Mouse (Mus musculus) heart, adult 9 months (tissue): ENCODE data around the gene Chadl.
"Not testable (repeated sequence)": the region's sequence is repeated elsewhere in the genome, so short reads cannot be mapped to it uniquely, and the experiment has no call there.

Experiments
- DNase-seq, 2 experiments: peaks; one replicate each; pipeline ENCODE4 v3.0.0; 2022; ENCODE audit warnings: low spot score in 2 of 2

Gene Chadl

DNA sequence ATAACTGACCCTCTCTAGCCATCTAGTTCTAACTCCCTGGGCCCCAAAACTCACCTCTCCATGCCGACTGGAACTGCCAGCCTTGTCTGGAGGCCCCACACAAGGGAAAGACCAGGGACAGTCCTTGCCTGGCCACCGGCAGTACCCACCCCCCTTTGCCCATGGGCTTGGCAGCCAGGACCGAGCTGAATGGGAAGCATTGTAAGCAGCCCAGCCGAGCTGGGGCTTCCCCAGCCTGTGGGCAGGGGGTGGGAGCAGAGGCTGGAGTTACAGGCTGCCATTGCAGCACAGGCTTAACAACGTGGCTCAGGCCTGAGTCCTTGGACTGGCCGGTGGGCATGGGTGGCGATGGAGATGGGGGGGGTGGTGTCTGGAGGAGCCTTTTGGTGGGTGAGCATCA is at the start of gene Chadl:
Gene Chadl (minus strand): TSS at position 113 of the 400 bp plus-strand sequence.
- no peak for DNase-seq

GRCm38 (mm10) chr15:81745601-81746114 is 48.6 kb upstream of the Chadl start:
- DNase-seq, result peak; percentile 36 to 44

GRCm38 (mm10) chr15:81744992-81745600 is 48.0 kb upstream of the Chadl start, which contains the start of the genes Zc3h7b and Rangap1:
TSS of gene Zc3h7b (plus strand) at chr15:81745057.
TSS of gene Rangap1 (minus strand) at chr15:81745530.
- DNase-seq, result peak; percentile 76 to 79

DNA sequence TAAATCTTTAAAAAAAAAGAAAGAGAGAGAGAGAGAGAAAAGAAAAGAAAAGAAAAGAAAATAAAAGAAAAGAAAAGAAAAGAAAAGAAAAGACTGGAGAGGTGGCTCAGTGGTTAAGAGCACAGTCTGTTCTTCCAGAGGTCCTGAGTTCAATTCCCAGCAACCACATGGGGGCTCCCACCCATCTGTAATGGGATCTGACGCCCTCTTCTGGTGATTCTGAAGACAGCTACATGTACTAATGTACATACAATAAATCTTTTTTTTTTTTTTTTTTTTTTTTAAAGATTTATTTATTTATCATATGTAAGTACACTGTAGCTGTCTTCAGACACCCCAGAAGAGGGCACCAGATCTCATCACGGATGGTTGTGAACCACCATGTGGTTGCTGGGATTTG is 45.3 kb upstream of the Chadl start:
- not testable (repeated sequence) for DNase-seq

- DNase-seq, result no peak
Observed at GRCm38 (mm10) chr15:81739924-81740323, 42.8 kb upstream of the Chadl start.

DNA sequence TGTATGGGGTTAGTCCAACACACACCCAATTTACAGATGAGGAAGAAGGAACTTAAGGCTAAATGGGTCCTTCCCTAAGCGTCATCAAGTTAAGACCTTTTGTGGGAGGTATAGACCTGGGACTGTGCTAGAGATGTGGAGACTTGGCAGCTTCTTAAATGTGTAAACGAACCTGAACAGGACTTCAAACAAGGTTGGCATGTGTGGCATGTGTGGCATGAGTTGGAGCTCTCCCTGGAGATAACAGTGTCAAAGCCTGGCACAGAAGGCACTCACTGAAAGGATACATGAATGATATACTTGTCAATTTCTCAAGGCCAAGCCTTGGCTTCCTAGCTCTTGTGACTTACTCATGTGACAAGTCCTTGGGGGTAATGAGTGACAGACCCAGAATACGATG is 42.2 kb upstream of the Chadl start:
- no peak for DNase-seq

DNA sequence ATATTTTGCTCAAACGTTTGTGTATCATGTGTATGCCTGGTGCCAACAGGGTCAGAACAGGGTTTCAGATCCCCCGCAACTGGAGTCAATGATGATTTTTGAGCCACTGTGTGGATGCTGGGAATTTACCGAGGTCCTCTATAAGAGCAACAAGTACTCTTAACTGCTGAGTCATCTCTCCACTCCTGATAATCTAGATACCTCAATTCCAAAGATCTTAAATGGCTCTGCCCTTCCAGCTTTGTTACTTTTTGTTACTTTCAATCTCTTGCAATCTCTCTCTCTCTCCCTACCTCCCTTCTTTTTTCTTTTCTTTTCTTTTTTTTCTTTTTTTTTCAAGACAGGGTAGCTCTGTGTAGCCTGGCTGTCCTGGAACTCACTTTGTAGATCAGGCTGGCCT is 38.0 kb upstream of the Chadl start:
- no peak for DNase-seq

GRCm38 (mm10) chr15:81729792-81730635 is 32.9 kb upstream of the Chadl start:
- DNase-seq, result peak; percentile 98 to 99

DNA sequence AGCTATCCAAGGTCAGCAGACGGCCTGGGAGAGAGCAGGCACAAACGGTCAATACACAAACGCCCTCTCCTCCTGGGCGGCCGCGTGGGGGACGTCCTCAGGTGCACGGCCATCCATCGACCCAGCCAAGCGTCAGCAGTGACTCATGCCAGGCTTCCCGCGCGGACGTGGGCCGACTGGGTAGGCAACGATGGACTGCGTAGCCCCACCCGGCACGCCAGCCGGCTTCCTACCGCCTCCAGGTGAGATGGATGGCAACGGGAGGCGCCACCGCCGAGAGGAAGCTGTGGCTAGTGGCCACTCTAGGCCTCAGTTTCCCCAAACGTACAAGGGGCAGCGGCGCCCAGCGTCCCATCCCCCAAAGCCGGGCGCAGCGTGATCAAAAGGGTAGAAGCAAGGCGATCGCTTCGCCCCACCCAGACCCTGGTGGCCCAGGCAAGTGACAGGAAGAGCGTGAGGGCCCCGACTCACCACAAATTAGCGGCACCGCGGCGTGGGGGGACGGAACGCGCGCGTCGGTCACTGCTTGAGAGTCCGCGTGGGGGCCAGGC is 32.2 kb upstream of the Chadl start:
- DNase-seq, result peak in 1 of 2 experiments; percentile 24

DNA sequence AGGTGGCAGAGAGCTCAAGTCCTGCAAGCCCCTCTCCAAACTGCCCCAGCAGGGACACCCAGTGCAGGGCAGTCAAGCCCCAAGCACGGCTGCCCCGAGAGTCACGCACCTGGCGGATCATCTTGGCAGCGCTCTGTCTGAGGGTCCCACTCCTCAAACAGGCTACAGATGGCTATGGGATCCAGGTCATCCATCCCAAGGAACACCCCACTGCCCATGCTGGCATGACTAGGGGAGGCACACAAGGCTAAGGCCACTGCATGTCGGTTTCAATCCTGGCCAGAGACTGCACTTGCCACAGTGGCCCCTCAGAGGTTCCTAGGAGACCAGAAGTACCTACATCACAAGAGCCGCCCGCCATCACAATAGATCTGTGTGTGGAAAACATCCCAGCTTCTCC is 28.9 kb upstream of the Chadl start:
- no peak for DNase-seq

DNA sequence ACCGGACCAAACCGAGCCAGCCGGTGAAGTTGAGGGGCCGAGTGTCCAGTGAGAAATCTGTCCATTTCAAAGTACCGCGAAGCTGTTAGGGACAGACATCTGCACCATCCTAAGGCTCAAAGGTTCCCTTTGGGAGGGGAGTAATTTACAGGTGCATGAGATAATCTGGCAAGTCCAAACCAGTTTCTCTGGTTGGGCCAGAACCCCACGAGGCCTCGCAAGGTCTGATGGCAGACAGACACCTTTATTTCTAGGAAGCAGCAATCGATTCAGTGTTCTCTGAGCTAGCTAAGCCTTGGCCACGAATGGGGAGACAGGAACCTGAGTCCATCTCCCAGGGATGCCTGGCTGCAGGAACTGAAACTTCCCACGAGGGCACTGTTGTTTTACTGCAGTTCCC is 26.6 kb upstream of the Chadl start:
- no peak for DNase-seq

DNA sequence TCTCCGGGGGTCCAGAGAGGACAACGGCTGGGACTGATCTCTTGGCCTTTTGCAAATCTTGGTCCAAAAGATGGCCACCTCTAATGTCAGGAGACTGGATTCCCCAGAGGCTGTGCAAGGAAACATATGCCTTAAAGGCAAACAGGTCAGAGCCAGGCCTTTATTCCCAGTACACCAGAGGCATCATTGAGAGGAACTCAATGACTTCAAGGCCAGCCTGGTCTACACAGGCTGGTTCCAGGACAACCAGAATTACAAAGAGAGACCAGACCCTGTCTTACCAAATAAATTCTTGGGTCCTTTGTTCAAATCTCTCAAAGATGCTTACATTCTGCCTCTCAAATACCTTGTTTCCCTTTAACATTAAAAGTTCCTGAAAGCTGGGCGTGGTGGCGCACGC is 25.3 kb upstream of the Chadl start:
- no peak for DNase-seq

GRCm38 (mm10) chr15:81719139-81719531 is 22.0 kb upstream of the Chadl start:
- DNase-seq, result no peak

- no peak for DNase-seq
Observed at GRCm38 (mm10) chr15:81718336-81719138, 21.4 kb upstream of the Chadl start.

DNA sequence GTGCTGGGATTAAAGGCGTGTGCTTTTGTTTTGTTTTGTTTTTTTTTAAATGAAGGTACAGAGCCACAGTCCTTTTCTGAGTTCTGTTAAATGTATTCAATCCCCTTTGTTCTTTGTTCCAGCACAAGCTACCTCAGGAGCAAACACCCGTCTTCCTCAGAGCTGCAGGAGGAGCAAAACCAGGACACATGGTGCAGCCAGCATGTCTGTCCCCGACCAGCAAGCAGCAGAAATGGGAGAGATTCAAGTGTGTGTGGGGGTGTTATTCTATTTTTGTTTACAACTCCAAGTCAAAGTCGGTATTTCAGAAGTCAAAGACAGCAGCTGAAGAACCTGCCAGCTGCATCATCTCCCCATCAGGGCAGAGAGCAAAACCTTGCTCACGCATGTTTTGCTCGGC is 16.7 kb upstream of the Chadl start:
- DNase-seq, result no peak

- DNase-seq, result no peak
Observed at GRCm38 (mm10) chr15:81710801-81711200, 13.7 kb upstream of the Chadl start.

DNA sequence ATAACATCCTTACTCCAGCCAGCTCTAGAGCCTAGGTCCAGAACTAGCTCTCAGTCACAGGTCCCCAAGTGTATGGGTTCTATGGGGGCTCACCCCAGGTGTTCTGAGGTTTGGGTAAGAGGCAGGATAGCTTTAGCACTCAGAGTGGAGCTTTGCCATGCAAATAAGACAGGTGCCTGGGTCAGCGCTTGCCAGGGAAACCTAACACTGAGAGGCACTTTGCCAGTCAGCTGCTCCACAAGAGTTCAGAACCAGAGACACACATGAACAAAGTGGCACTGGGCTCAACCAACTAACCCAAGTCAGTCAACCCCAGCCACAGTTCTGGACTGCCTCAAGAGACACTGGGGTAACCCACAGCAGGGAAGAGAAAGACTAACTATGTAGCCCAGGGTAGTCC is 12.6 kb upstream of the Chadl start:
- DNase-seq, result no peak

DNA sequence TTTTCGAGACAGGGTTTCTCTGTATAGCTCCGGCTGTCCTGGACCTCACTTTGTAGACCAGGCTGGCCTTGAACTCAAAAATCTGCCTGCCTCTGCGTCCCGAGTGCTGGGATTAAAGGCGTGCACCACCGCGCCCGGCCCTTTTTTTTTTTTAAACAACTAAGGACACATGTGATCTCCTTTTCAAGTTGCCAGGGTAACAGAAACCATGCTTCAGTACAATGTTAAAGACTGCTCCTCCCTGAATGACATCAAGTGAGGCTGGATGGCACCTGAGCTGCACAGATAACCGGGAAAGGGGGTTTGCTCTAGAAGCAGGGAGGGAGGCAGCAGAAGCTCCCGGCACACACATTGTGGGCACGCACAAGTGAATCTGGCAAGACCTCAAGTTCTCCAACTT is 11.9 kb upstream of the Chadl start:
- no peak for DNase-seq

DNA sequence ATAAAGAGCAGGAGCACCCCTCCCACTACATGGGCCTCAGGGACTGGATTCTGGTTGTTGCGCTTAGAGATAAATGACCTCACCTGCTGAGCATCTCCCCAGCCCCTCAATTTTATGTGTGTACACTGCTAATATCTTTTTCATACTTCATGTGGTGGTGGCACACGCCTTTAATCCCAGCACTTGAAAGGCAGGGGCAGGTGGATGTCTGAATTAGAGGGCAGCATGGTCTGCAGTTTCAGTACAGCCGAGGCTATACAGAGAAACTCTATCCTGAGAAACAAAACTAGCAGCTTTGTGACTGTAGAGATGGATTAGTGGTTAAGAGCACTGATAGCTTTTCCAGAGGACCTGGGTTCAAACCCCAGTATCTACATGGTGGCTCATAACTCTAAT is 6.0 kb upstream of the Chadl start:
- no peak for DNase-seq

GRCm38 (mm10) chr15:81702306-81703093 is 5.4 kb upstream of the Chadl start:
- no peak for DNase-seq

DNA sequence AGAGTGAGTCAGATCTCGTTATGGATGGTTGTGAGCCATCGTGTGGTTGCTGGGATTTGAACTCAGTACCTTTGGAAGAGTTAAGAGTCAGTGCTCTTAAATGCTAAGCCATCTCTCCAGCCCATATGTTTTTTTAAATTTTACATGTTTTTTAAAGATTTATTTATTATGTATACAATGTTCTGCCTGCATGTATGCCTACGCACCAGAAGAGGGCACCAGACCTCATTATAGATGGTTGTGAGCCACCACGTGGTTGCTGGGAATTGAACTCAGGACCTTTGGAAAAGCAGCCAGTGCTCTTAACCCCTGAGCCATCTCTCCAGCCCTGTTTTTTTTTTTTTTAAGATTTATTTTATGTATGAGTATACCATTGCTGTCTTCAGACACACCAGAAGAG is 4.3 kb upstream of the Chadl start:
- not testable (repeated sequence) for DNase-seq
